Mouse (Mus musculus): Measurements from ENCODE around the gene Lgals4. TPM values are rescaled to one million over a fixed set of nuclear protein-coding genes. Genes with fewer than 3 reads are reported as not detected.

The Lgals4 gene
- 1 to 10 TPM; 3.2 to 5.4 TPM for total RNA-seq (2021)
- long read RNA-seq, experiment 1: 0 reads
- long read RNA-seq, experiment 2, partial matches to known transcripts: 1 of 1 reads
- long read RNA-seq, experiment 2, other reads (novel, unspliced or antisense): 0 of 1 reads

GRCm38 (mm10) chr7:28833723-28834347, at the start of gene Lgals4:
Lgals4 (plus strand) TSS chr7:28833854.
- no peak for DNase-seq

GRCm38 (mm10) chr7:28785161-28785560, 48.5 kb upstream of the Lgals4 start:
- DNase-seq: no peak

- no peak for DNase-seq
Measured at GRCm38 (mm10) chr7:28787884-28788283, 45.8 kb upstream of the Lgals4 start.

DNA sequence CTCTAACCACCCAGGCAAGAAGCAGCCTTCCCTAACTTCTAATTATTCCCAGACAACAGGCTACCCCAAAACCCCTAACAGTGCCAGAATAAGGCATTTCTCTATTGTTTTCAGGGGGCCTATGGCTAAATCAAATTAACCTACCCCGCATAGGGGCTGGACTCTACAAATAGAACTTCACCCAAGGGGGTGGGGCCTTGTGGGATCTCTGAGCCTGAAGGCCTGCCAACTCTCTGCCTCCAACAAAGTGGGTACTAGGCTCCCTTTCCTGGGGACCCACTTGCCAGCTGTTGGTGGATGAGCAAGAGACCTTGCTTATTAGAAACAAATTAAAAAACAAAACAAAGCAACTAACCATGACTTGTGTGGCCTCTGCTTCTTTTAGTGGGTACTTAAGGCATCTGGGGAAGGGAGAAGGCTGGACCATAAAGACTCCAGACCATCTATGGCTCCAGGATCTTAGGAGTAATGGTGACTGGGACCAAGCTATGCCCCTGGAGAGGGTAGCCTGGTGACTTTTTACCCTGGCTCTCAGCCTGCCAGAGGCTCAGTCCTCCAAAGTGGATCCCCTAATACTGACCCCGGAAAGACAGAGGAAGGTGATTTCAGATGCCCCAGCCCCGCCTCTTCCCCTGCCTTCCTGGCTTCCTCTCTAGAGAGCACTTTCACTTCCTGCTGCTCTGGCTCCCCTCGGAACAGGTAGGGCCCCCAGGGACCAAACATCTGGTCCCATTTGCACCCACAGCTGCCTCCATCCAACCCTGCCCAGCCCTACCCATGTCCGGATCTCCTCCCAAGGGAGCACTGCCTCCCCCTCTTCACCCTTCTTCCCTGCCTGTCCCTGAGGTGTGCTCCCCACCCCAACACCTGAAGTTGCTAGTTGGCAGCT, 45.1 kb upstream of the Lgals4 start, which contains the start of gene Rinl:
Gene Rinl, plus strand, starts transcription at position 663 of the 889 bp plus-strand sequence.
- DNase-seq: no peak

DNA sequence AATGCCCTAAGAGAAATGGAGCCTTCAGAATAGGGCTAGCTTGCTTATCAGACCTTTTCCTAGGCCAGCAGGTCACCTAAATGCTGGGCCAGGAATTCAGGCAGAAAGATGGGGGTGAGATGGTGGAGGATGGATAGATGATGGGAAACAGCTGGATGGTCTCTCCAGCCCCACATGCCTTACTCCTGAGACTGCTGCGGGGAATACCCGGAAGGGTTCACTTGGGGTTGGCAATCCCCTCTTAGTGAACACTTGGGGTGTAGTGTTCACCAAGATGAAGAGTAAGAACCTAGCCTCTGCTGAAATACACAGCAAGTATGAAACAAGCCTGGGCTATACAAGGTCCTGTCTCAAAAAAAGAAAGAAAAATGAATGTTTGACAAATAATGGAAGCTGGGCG, 44.4 kb upstream of the Lgals4 start:
- no peak for DNase-seq

DNA sequence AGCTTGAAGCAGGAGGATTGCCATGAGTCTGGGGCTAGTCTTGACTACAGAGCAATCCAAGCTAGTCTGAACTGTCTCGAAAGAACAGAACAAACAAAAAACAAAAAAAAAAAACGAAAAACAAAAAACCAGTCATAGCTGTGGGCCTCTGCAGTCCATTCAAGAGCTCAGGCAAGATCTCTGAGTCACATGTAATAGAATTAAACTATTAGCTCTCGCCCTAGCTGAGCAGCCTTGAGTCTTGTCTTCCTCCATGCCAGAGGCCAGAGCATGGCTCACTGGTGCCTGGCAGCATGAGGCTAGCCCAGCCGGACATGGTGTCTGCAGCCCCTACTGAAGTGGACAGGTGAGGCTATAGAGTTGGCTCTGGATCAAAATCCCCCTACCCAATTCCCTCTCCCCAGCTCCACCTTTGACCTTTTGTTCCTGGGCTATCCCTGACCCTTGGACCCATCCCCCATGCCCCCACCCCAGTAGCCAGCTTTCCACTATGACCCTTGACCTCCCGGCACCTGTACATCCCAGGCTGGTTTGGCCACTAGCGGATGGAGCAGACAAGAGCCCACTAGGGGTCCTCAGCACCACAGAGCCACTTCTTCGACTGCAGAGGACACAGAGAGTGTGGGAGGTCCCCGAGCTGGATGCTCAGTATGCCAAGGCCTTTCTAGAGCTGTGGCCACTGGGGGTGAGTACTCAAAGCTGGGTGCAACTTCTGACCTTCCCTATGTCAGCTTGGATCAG, 43.4 kb upstream of the Lgals4 start:
- no peak for DNase-seq

DNA sequence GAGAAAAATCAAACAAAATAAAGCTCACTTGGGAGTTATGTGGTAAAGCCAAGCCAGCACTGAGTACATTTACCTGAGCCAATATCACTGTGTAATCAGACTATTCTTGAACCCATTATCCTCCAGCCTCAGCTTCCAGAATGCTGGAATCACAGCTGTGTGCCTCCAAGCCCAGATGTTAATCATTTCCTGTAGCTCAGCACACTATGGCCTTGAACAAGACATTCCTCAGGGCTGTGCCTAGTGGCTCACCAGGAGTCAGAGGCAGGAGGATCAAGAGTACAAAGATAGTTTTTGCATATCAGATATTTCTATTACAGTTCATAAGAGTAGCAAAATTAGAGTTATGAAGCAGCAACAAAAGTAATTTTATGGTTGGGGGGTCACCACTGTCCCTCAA, 41.9 kb upstream of the Lgals4 start:
- DNase-seq: no peak

- DNase-seq: no peak
Measured at GRCm38 (mm10) chr7:28792391-28793185, 41.1 kb upstream of the Lgals4 start.

DNA sequence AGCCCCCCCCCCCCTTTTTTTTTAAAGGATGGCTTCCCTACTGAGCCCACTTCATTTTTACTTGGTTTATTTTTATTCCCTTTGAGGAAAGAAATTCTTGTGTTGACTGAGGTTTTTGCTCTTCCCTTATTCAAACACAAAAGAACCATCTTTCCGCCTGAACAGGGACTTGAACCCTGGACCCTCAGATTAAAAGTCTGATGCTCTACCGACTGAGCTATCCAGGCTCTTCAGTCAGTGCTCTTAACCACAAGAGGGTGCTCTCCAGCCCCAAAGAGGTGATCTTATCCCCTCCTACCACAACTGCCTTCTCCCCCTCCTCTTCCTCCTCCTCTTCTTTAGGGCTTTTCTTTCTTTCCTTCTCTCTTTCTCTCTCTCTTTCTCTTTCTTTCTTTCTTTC, 39.8 kb upstream of the Lgals4 start:
- no peak for DNase-seq

DNA sequence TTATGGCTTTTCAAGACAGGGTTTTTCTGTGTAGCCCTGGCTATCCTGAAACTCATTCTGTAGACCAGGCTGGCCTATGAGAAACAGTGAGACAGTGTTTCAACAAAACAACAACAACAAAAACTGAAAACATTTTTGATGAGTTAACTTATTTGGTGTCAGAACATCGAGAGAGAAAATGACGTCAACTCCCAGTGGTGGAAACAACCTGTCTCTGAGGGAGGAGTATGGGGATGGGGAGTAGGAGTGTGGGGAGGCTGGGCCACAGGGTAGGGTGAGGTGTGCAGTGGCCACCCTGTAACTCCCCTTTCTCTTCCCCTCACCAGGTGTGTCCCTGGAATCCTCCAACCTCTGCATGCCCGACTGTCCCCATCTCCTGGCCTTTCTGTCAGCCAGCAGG, 39.2 kb upstream of the Lgals4 start:
- no peak for DNase-seq

GRCm38 (mm10) chr7:28795832-28796231, 37.8 kb upstream of the Lgals4 start:
- DNase-seq: no peak

- DNase-seq: peak; percentile 79
Measured at GRCm38 (mm10) chr7:28796562-28796975, 37.1 kb upstream of the Lgals4 start.

DNA sequence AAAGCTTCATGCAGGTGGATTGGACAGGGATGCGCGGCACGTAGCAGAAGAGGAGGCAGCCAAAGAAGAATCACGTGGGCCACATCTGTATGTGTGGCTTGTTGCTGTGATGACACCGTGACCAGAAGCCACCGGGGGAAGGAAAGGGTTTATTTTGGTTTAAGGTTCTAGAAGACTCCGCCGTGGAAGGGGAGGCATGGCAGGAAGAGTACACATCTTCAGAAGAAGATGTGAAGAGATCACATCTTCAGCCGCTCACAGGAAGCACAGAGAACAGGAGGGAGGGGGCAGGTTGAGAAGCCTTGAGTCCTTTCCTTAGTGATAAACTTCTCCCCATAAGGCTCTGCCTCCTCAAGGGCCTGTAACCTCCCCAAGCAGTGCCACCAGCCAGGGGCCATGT, 33.7 kb upstream of the Lgals4 start:
- no peak for DNase-seq

- no peak for DNase-seq
Measured at GRCm38 (mm10) chr7:28801451-28801850, 32.2 kb upstream of the Lgals4 start.

DNA sequence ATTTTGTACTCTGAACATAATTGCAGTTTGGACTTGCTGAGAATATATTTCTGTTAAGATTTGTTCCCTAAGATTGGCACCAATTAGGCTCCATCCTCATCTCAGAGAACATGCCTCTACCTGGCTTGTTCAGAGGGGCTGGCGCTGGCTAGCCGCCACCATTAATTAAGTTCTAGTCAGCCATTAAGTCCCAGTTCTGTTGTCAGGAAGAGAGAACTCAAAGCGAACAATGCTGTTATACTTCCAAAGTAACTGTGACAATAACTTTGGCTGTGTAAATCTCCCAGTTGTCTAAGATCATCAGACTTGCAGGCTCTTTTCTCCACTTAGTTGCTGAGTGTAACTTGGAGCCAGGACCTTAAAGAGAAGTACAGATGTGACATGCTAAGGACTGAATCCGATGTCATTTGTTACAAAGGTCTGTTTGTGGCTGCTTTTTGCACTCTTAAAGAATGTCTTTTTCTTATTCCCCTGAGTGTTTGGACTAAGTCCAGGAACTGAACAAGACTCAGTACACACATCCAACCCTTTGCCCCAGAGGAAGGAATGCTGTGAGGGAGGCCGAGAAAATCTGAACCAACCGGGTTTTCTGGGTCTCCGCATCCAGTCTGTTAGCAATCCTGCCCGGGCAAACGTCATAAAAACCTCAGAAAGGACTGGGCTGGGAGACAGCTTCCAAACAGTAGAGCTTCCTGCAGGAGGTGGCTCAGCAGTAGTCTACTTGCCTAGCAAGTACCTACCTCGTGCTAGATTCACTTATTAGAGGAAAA, 31.6 kb upstream of the Lgals4 start:
- peak; percentile 46 for DNase-seq

DNA sequence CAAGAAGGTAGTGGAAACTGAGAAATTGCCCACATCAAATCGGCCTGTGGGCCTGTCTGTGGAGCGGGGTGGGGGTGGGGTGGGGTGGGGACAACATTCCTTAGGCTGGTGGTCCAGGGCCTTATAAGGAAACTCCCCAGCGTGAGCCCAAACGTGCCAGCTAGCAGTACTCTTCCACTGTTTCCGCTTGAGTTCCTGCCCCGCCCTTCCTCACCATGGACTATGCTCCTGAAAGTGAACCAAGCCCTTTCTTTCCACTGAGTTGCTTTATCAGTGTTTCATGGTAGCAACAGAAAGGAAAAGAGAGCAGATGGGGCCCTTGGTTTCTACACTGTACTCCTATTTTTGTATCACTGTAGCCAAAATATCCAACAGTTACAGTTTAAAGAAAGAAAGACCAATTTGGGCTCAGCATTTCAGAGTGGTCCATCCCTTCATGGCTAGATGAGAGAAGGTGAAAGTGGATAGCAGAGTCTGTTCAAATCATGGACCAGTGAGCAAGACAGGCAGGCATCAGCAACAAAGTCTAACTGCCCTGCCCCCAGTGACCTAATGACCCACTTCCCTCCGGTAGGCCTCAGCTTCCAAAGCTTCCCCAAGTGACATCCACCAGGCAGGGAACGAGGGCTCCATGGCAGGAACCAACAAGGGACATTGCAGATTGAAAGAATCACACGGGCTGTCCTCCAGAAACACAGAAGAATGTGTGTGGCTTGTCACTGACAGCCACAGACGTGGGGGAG, 30.6 kb upstream of the Lgals4 start:
- no peak for DNase-seq

DNA sequence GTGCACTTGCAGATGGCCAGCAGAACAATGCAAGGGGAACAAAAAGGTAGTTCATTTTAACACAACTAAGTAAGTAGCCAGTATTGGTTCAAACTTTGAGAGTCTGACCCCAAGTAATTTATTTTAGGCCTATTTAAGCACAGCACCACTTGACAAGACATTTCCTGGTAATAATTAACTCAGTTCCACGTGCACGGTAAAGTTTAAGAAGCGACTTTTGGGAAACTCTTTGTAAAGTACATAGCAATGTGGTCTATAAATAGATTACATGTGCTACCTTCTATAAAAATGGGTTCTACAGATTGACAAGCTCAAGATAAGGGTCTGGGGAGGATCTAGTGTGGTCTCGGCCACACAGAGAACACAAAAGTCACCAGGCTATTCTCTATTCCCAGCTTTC, 29.9 kb upstream of the Lgals4 start:
- no peak for DNase-seq

GRCm38 (mm10) chr7:28806869-28807268, 26.8 kb upstream of the Lgals4 start:
- DNase-seq: no peak

- DNase-seq: peak; percentile 53
Measured at GRCm38 (mm10) chr7:28807641-28808220, 25.9 kb upstream of the Lgals4 start.
